Mouse (Mus musculus) large intestine, adult 2 months (tissue): ENCODE measurements at regions not wholly inside any gene's neighbourhood (a gene's known extent, or its start where the extent isn't known, plus 50 kb on each side); places are given as distances from the start of the nearest gene placed in this dataset.
"Not testable (repeated sequence)": the region's sequence is repeated elsewhere in the genome, so short reads cannot be mapped to it uniquely, and the experiment has no call there.

Source experiments
- DNase-seq: peaks from one replicate; pipeline ENCODE4 v3.0.0-alpha.2; 2012; ENCODE audit warnings: low read depth, low spot score
- WGBS: fragments of 180-500 bp; shearing (Covaris S2); methylation state at CpG from one replicate; pipeline ENCODE4 v1.1.7; 2018; 5-methylcytosine and 5-hydroxymethylcytosine counted together

- WGBS, result 8% methylated on average over 49 of the region's 49 CpGs
- no peak for DNase-seq
These were observed 83.0 kb downstream of the Ulbp1 start for GRCm38 (mm10) chr10:7390239-7391091.

GRCm38 (mm10) chr10:7358791-7359190 lies 114.6 kb downstream of the Ulbp1 start:
- WGBS, result 34% methylated on average over 3 of the region's 3 CpGs
- not testable (repeated sequence) for DNase-seq

- DNase-seq, result not testable (repeated sequence)
- WGBS, result 85% methylated on average over 13 of the region's 13 CpGs
These were observed 129.1 kb downstream of the Ulbp1 start for GRCm38 (mm10) chr10:7344290-7344689.

- 97% methylated on average over 8 of the region's 8 CpGs for WGBS
These were observed 129.7 kb downstream of the Ulbp1 start for GRCm38 (mm10) chr10:7343736-7344135.

GRCm38 (mm10) chr10:7333077-7333747 lies 121.2 kb upstream of the Cnksr3 start:
- peak; percentile 28 for DNase-seq
- 41% methylated on average over 11 of the region's 11 CpGs for WGBS

More at GRCm38 (mm10) chr10:7343736-7344135, 129.7 kb downstream of the Ulbp1 start:
- DNase-seq, result not testable (repeated sequence)

GRCm38 (mm10) chr10:7328262-7328661 lies 116.2 kb upstream of the Cnksr3 start:
- 39% methylated on average over 3 of the region's 3 CpGs for WGBS
- DNase-seq, result no peak

- not testable (repeated sequence) for DNase-seq
- WGBS, result 93% methylated on average over 3 of the region's 3 CpGs
These were observed 115.0 kb upstream of the Cnksr3 start for GRCm38 (mm10) chr10:7327046-7327445.

GRCm38 (mm10) chr10:7325074-7325473 lies 113.0 kb upstream of the Cnksr3 start:
- DNase-seq, result no peak

GRCm38 (mm10) chr10:7323258-7323657 lies 111.2 kb upstream of the Cnksr3 start:
- WGBS, result 18% methylated on average over 3 of the region's 3 CpGs
- no peak for DNase-seq

More at GRCm38 (mm10) chr10:7325074-7325473, 113.0 kb upstream of the Cnksr3 start:
- 49% methylated on average over 4 of the region's 4 CpGs for WGBS

- 90% methylated on average over 3 of the region's 3 CpGs for WGBS
- no peak for DNase-seq
These were observed 97.9 kb upstream of the Cnksr3 start for GRCm38 (mm10) chr10:7309927-7310326.

- 41% methylated on average over 3 of the region's 3 CpGs for WGBS
- DNase-seq, result not testable (repeated sequence)
These were observed 93.8 kb upstream of the Cnksr3 start for GRCm38 (mm10) chr10:7305881-7306280.

GRCm38 (mm10) chr10:7298377-7298776 lies 86.3 kb upstream of the Cnksr3 start:
- no peak for DNase-seq

GRCm38 (mm10) chr10:7295921-7296320 lies 83.9 kb upstream of the Cnksr3 start:
- WGBS, result 90% methylated on average over 5 of the region's 5 CpGs
- DNase-seq, result no peak

More at GRCm38 (mm10) chr10:7298377-7298776, 86.3 kb upstream of the Cnksr3 start:
- 91% methylated on average over 7 of the region's 7 CpGs for WGBS

GRCm38 (mm10) chr10:7293203-7293602 lies 81.2 kb upstream of the Cnksr3 start:
- no peak for DNase-seq

GRCm38 (mm10) chr10:7289773-7290411 lies 77.9 kb upstream of the Cnksr3 start:
- 30% methylated on average over 10 of the region's 10 CpGs for WGBS
- peak; percentile 14 for DNase-seq

More at GRCm38 (mm10) chr10:7293203-7293602, 81.2 kb upstream of the Cnksr3 start:
- WGBS, result 81% methylated on average over 5 of the region's 5 CpGs

GRCm38 (mm10) chr10:7285112-7285905 lies 73.3 kb upstream of the Cnksr3 start:
- WGBS, result 73% methylated on average over 7 of the region's 7 CpGs
- DNase-seq, result no peak

GRCm38 (mm10) chr10:7280429-7280828 lies 68.4 kb upstream of the Cnksr3 start:
- 85% methylated on average over 2 of the region's 2 CpGs for WGBS
- no peak for DNase-seq

- DNase-seq, result no peak
These were observed 66.8 kb upstream of the Cnksr3 start for GRCm38 (mm10) chr10:7278820-7279219.

GRCm38 (mm10) chr10:7275357-7275756 lies 63.3 kb upstream of the Cnksr3 start:
- no peak for DNase-seq
- 53% methylated on average over 6 of the region's 6 CpGs for WGBS

More at GRCm38 (mm10) chr10:7278820-7279219, 66.8 kb upstream of the Cnksr3 start:
- WGBS, result 49% methylated on average over 5 of the region's 5 CpGs
